Mouse (Mus musculus) neural tube, embryonic 15.5 days (tissue): ENCODE measurements around the gene Ybx2. TPM values are rescaled to one million over a fixed set of nuclear protein-coding genes. Genes with fewer than 3 reads are reported as not detected.
A peak's percentile ranks its signal among the peaks of the same experiment; 100 is the strongest.

Experiments used
- ATAC-seq: fragments of 200-750 bp; cut with Nextera tagmentation; 2 replicates; pipeline ENCODE4 v1.8.0; 2017; ENCODE audit warnings: mild to moderate bottlenecking, moderate TSS enrichment, moderate library complexity; ENCODE audit not compliant: low FRiP score
- H3K27ac ChIP-seq: fragments of 300-500 bp; sonication (generic); replicated peaks from 2 replicates; pipeline ENCODE4 v1.5.1; 2015; ENCODE audit warnings: mild to moderate bottlenecking, inconsistent platforms
- H3K27me3 ChIP-seq: fragments of 300-500 bp; sonication (generic); replicated peaks from 2 replicates; pipeline ENCODE4 v1.6.1; 2015; ENCODE audit warnings: inconsistent platforms
- H3K36me3 ChIP-seq: fragments of 300-500 bp; sonication (generic); 2 replicates; pipeline ENCODE4 v1.6.1; 2015; ENCODE audit warnings: inconsistent platforms
- H3K4me1 ChIP-seq: fragments of 300-500 bp; sonication (generic); 2 replicates; pipeline ENCODE4 v1.6.1; 2015; ENCODE audit warnings: inconsistent platforms
- H3K4me2 ChIP-seq: fragments of 300-500 bp; sonication (generic); 2 replicates; pipeline ENCODE4 v1.6.1; 2015; ENCODE audit warnings: inconsistent platforms, mild to moderate bottlenecking, moderate library complexity
- H3K4me3 ChIP-seq: fragments of 300-500 bp; sonication (generic); replicated peaks from 2 replicates; pipeline ENCODE4 v1.5.1; 2015; ENCODE audit warnings: mild to moderate bottlenecking, inconsistent platforms
- H3K9ac ChIP-seq: fragments of 300-500 bp; sonication (generic); replicated peaks from 2 replicates; pipeline ENCODE4 v1.6.1; 2015; ENCODE audit warnings: mild to moderate bottlenecking, inconsistent platforms
- H3K9me3 ChIP-seq: fragments of 300-500 bp; sonication (generic); replicated peaks from 2 replicates; pipeline ENCODE4 v1.6.1; 2016; ENCODE audit warnings: inconsistent platforms
- WGBS: fragments of 180-500 bp; shearing (Covaris S2); methylation state at CpG from one replicate; pipeline ENCODE4 v1.1.7; 2015; ENCODE audit warnings: mixed read lengths; 5-methylcytosine and 5-hydroxymethylcytosine counted together
- polyA plus RNA-seq: library from polyadenylated mRNA; unstranded; fragments of >200 nt; fragmentation: Nextera tagmentation; extraction: Ambion mirVana; gene quantifications from 2 replicates; pipeline ENCODE4 v1.2.1, GENCODE M21; 2015

The Ybx2 gene
- polyA plus RNA-seq, result 5.0 and 6.3 TPM in 2 replicates

DNA sequence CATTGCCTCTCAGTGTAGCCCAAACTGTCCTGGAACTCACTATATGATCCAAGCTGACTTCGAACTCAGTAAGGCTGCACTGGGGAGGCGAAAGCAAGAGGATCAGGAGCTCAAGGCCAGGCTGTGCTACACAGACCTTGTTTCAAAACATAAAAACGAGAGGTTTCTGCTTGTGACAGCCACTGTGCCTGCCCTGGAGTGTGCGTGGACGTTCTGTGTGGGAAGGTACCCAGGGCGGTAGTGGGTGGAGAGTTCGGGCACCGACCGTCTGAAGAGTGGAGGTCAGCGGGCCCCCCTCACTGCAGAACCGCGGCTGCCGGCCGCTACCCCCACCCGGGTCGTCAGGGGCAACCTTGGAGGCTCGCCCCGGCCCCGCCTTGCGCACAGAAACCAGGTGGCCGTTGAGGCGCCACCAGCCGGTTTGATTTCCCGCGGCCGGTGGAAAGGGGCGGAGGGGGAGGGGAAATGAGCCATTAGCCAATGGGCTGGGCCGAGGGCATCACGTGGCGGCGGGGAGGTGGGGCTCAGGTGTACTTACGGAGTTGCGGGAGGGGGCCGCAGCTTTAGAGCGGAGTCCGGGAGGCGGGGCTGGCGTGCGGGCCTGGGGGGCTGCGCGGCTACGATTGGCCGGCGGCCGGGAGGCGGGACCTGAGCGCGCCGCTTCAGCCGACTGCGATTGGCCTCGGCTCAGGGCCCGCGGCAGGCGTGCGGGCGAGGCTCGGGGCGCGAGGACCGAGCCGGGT lies at the start of gene Ybx2:
Ybx2 (plus strand) TSS at position 660 of the 743 bp plus-strand sequence.
- peak within 1 kb of the TSS; percentile 61 for H3K4me3 ChIP-seq
- H3K36me3 ChIP-seq, result no peaks in the 10 kb centered on the region
- no peaks in the 10 kb centered on the region for H3K9me3 ChIP-seq
- H3K27me3 ChIP-seq, result peaks cover 35% of the 10 kb centered on the region
- peak; percentile 96 for ATAC-seq
- H3K9ac ChIP-seq, result peak within 1 kb of the TSS; percentile 57
- H3K4me1 ChIP-seq, result peaks cover 34% of the 10 kb centered on the region
- H3K4me2 ChIP-seq, result peak within 1 kb of the TSS; percentile 100
- 1% methylated on average over 59 of the region's 62 CpGs for WGBS
- H3K27ac ChIP-seq, result no peak within 1 kb of the TSS

- Histone ChIP-seq H3K36me3 (no peaks in the 10 kb centered on the region), H3K9me3 (no peaks in the 10 kb centered on the region), H3K4me1 (no peaks in the 10 kb centered on the region), H3K27me3 (no peaks in the 10 kb centered on the region; the same call in 1 of the 2 replicates), H3K27ac (no peak overlapping the region), H3K4me2 (no peak overlapping the region), H3K4me3 (no peak overlapping the region), H3K9ac (no peak overlapping the region)
- no peak for ATAC-seq
- 77% methylated on average over 8 of the region's 8 CpGs for WGBS
These were observed 48.5 kb upstream of the Ybx2 start for GRCm38 (mm10) chr11:69886907-69887635.

DNA sequence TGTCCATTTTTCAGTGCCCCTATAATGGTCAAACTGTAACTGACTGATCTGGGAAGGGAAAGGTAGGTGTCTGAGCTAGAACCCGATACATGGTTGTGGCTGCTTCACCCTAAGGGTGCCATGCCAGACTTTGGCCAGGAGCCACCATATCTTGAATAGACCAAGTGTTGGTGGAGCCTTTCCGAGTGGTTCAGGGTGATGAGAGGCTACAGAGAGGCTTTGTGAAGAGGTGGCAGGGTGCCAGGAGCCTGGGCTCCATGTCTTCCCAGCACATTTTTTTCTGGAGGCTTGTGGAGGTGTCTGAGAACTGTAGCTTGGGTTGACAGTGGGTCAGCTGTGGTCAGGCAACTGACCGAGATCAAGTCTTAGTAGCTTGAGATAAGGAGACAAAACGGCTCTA lies 44.1 kb upstream of the Ybx2 start:
- no peak overlapping the region for H3K4me3 ChIP-seq
- H3K36me3 ChIP-seq, result no peaks in the 10 kb centered on the region
- no peak for ATAC-seq
- 68% methylated on average over 4 of the region's 4 CpGs for WGBS
- H3K27me3 ChIP-seq, result no peaks in the 10 kb centered on the region
- no peak overlapping the region for H3K4me2 ChIP-seq
- H3K9me3 ChIP-seq, result no peaks in the 10 kb centered on the region
- H3K4me1 ChIP-seq, result no peaks in the 10 kb centered on the region
- H3K9ac ChIP-seq, result no peak overlapping the region
- no peak overlapping the region for H3K27ac ChIP-seq

DNA sequence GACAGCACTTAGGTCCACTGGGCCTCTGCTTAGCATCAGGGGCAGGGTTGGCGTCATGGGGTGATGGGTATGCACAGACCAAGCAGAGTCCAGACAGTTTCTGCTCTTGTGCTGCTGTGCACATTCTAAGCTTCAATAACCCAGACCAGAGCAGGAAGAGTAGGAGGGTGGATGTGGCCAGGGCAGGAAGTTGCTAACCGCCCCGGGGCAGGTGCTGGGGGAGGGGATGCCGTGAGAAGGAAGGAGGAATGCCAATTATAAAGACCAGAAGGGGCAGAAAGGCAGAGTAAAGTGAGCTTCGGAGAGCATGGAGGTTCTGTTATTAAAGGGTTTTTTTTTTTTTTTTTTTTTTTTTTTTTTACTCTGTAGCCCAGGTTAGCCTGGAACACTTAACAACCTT lies 40.9 kb upstream of the Ybx2 start:
- no peak for ATAC-seq
- H3K9ac ChIP-seq, result no peak overlapping the region
- H3K27me3 ChIP-seq, result no peaks in the 10 kb centered on the region
- no peaks in the 10 kb centered on the region for H3K36me3 ChIP-seq
- WGBS, result 90% methylated on average over 5 of the region's 5 CpGs
- no peak overlapping the region for H3K4me3 ChIP-seq
- H3K4me1 ChIP-seq, result peaks cover 12% of the 10 kb centered on the region
- H3K9me3 ChIP-seq, result no peaks in the 10 kb centered on the region
- no peak overlapping the region for H3K4me2 ChIP-seq
- H3K27ac ChIP-seq, result no peak overlapping the region

DNA sequence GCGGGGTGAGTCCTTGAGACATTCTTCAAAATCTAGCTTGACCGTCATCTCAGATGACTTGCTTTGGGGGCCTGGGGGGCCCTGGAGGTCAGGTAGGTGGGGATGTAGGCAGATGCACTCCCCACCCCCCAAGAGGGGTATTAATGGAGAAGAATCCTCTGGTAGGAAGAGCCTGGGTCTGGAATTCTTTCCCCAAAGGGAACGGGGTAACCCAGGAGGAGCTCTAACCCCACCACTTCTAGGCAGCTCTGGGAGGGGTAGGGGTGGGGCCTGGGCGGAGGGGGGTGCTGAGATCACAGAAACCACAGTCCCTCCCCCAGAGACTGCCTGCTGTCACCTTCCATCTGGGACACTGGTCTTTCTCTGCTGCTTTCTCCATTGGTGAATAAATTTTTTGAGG lies 40.3 kb upstream of the Ybx2 start, which contains the start of gene Acap1:
Acap1 (minus strand) TSS at position 249 of the 400 bp plus-strand sequence.
- H3K4me2 ChIP-seq, result no peak within 1 kb of the TSS
- 77% methylated on average over 4 of the region's 4 CpGs for WGBS
- no peak for ATAC-seq
- H3K27me3 ChIP-seq, result no peaks in the 10 kb centered on the region
- H3K4me1 ChIP-seq, result peaks cover 16% of the 10 kb centered on the region
- no peak within 1 kb of the TSS for H3K9ac ChIP-seq
- no peak within 1 kb of the TSS for H3K27ac ChIP-seq
- H3K9me3 ChIP-seq, result no peaks in the 10 kb centered on the region
- H3K36me3 ChIP-seq, result no peaks in the 10 kb centered on the region
- H3K4me3 ChIP-seq, result no peak within 1 kb of the TSS

GRCm38 (mm10) chr11:69899870-69900269 lies 35.7 kb upstream of the Ybx2 start:
- Histone ChIP-seq H3K9ac (peak overlapping the region; percentile 95), H3K4me1 (peaks cover 32% of the 10 kb centered on the region), H3K27ac (no peak overlapping the region; the same call in 1 of the 2 replicates), H3K36me3 (peaks cover 12% of the 10 kb centered on the region), H3K4me3 (peak overlapping the region; percentile 85), H3K4me2 (peak overlapping the region; percentile 97), H3K9me3 (no peaks in the 10 kb centered on the region), H3K27me3 (no peaks in the 10 kb centered on the region)
- 32% methylated on average over 4 of the region's 4 CpGs for WGBS
- no peak for ATAC-seq

DNA sequence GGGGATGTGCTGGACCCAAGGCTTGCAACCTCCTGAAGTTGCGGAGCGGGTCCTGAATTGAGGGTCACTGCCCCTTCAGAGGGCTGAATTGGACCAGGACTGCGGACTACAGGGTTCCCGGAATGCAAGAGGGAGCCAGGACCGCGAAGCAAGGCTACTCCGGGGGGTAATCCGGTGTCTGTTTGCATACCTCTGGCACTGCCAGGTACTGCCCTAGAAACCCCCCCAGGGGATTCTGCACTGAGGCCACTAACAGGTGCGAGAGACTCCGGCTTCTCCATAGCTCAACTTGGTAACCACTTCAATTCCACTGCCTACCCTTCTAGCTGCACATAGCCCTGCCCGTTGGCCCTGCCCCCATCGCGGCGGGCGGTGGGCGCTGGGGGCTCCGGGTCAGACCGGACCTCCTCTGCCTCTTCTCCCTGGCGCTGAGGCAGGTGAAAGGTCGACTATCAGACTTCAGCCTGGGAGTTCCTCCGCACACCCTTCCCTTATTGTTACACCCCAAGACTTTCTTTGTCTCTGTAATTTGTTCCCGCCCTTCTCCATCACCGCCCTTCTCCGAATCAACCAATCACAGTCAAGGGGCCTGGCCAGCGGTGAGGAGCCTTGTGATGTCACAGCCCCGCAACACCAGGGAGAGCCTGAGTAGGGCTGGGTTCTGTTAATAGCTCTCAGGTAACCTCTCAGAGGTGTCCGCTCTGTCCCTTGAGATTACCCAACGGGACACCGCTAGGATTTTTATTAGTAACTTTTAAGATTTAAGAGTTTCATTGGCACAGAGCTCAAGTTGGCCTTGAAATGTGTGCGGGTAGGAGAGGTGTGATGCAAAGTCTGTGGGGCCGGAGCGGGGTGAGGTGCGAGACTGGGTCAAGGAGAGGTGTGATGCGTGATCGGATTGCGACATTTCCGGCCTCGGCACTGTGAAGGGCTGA lies 34.9 kb upstream of the Ybx2 start, which contains the start of the genes 2810408A11Rik and Neurl4:
2810408A11Rik (minus strand) TSS at position 517 of the 935 bp plus-strand sequence.
Neurl4 (plus strand) TSS at position 602 of the 935 bp plus-strand sequence.
- H3K27me3 ChIP-seq, result no peaks in the 10 kb centered on the region
- peak within 1 kb of the TSS; percentile 95 for H3K9ac ChIP-seq
- no peaks in the 10 kb centered on the region for H3K9me3 ChIP-seq
- WGBS, result under 1% methylated on average over 38 of the region's 38 CpGs
- H3K27ac ChIP-seq, result peak within 1 kb of the TSS; percentile 96
- H3K4me3 ChIP-seq, result peak within 1 kb of the TSS; percentile 85
- peaks cover 32% of the 10 kb centered on the region for H3K4me1 ChIP-seq
- H3K36me3 ChIP-seq, result peaks cover 20% of the 10 kb centered on the region
- peak within 1 kb of the TSS; percentile 97 for H3K4me2 ChIP-seq
- ATAC-seq, result peak; percentile 96

DNA sequence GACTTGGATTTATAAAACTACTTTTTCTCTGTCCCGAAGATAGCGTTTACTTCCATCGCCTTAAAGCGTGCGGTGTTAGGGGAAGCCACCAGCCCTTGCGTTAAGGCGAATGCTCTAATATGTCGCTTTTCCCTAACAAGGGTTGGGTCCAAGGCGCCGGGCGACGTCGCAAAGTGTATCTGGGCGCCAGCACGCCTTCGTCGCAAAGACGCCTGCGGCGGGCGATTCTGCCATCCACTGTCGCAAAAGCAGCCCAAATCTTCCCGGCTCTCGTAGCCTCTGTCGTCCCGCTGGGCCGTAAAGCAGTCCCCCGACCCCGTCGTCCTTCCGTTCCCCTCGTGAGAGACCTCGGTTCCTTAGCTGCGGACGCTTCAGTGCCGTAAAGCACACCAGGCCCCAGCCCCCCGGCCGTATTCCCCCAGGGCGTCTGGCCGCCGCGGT lies 34.2 kb upstream of the Ybx2 start:
- WGBS, result under 1% methylated on average over 42 of the region's 42 CpGs
- peak; percentile 84 for ATAC-seq

DNA sequence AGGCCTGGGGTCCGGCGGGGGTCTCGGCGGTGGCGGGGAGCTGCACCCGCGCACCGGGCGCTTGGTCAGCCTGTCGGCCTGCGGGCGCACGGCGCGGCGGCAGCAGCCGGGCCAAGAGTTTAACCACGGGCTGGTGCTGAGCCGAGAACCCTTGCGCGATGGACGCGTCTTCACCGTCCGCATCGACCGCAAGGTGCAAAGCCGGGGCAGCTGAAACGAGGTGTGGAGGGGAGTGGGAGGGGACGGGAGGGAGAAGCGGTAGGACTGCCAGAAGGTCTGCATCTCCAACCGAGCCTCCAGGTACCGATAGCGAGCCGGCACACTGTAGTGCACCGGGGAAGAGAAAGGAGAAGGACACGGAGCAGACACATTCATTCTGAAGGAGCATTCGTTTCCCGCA lies 33.6 kb upstream of the Ybx2 start:
- peak overlapping the region; percentile 85 for H3K4me3 ChIP-seq
- H3K4me1 ChIP-seq, result peaks cover 32% of the 10 kb centered on the region
- H3K27me3 ChIP-seq, result no peaks in the 10 kb centered on the region
- peak overlapping the region; percentile 96 for H3K27ac ChIP-seq
- ATAC-seq, result peak; percentile 0; the same call in 1 of the 2 replicates
- peak overlapping the region; percentile 97 for H3K4me2 ChIP-seq
- H3K9ac ChIP-seq, result peak overlapping the region; percentile 95
- WGBS, result 1% methylated on average over 39 of the region's 39 CpGs
- H3K9me3 ChIP-seq, result no peaks in the 10 kb centered on the region
- H3K36me3 ChIP-seq, result peaks cover 33% of the 10 kb centered on the region

More for the DNA sequence above, 34.2 kb upstream of the Ybx2 start:
- Histone ChIP-seq H3K9ac (peak overlapping the region; percentile 95), H3K36me3 (peaks cover 27% of the 10 kb centered on the region), H3K4me2 (peak overlapping the region; percentile 97), H3K4me3 (peak overlapping the region; percentile 85), H3K27me3 (no peaks in the 10 kb centered on the region), H3K4me1 (peaks cover 32% of the 10 kb centered on the region), H3K27ac (peak overlapping the region; percentile 96), H3K9me3 (no peaks in the 10 kb centered on the region)

GRCm38 (mm10) chr11:69902972-69903371 lies 32.6 kb upstream of the Ybx2 start:
- H3K9ac ChIP-seq, result peak overlapping the region; percentile 95; the same call in 1 of the 2 replicates
- H3K27me3 ChIP-seq, result no peaks in the 10 kb centered on the region
- no peak for ATAC-seq
- peaks cover 42% of the 10 kb centered on the region for H3K36me3 ChIP-seq
- no peaks in the 10 kb centered on the region for H3K9me3 ChIP-seq
- 93% methylated on average over 13 of the region's 13 CpGs for WGBS
- peak overlapping the region; percentile 97 for H3K4me2 ChIP-seq
- H3K27ac ChIP-seq, result no peak overlapping the region
- H3K4me1 ChIP-seq, result peaks cover 32% of the 10 kb centered on the region
- H3K4me3 ChIP-seq, result peak overlapping the region; percentile 85

DNA sequence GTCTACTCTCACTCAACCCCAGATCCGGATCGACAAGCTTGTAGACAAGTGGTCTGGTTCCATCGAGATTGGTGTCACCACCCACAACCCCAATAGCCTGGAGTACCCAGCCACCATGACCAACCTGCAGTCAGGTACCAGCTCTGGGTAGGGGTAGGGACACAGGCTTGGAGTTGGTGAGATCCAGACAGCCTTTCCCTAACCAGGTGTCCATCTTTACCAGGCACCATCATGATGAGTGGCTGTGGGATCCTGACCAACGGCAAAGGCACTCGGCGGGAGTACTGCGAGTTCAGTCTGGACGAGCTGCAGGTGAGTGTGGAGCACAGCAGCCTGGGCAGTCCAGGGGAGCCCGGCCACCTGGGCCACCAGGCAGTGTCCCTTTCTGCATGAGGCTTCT lies 31.3 kb upstream of the Ybx2 start:
- no peak overlapping the region for H3K4me2 ChIP-seq
- no peak overlapping the region for H3K27ac ChIP-seq
- no peaks in the 10 kb centered on the region for H3K9me3 ChIP-seq
- H3K27me3 ChIP-seq, result no peaks in the 10 kb centered on the region
- H3K36me3 ChIP-seq, result peaks cover 56% of the 10 kb centered on the region
- ATAC-seq, result no peak
- WGBS, result 98% methylated on average over 9 of the region's 9 CpGs
- no peak overlapping the region for H3K4me3 ChIP-seq
- no peak overlapping the region for H3K9ac ChIP-seq
- H3K4me1 ChIP-seq, result peaks cover 24% of the 10 kb centered on the region
